Mouse (Mus musculus) lung, adult 2 months (tissue): ENCODE measurements at regions not wholly inside any gene's neighbourhood (a gene's known extent, or its start where the extent isn't known, plus 50 kb on each side); places are given as distances from the start of the nearest gene placed in this dataset.

ENCODE experiments used
- CTCF ChIP-seq: fragments of 200-500 bp; IDR thresholded peaks from 2 replicates; pipeline ENCODE4 v1.5.1; 2011; ENCODE audit warnings: mild to moderate bottlenecking, low read length, control low read depth; ENCODE audit not compliant: insufficient read depth
- POLR2A ChIP-seq: fragments of 200-500 bp; IDR thresholded peaks from 2 replicates; pipeline ENCODE4 v1.6.1; 2011; ENCODE audit warnings: low read depth, mild to moderate bottlenecking, control low read depth, low read length, borderline replicate concordance; ENCODE audit errors: extremely low read depth

DNA sequence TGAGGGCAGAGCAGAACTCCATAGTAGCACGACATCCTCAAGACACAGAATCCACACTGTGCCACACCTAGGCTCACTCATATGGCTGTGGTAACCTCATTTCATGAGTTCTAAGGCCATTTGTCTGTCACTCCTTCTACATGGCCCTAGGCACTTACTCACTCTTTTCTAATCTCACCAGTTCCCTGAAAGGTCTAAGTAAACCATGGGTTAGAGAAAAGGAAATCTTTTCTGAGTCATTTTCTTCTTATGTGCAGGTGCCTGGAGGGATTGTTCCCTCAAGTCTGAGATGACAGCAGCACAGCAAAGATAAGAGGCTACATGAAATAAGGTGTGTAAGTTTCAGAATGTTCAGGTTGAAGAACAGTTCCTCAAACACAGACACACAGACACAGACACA, 120.8 kb upstream of the Gdi2 start:
- TF ChIP-seq POLR2A (no peak), CTCF (no peak)
